Mouse (Mus musculus) left cerebral cortex, adult 18-20 months (tissue): Measurements from ENCODE around the gene Mylk2. TPM values are rescaled to one million over a fixed set of nuclear protein-coding genes. Genes with fewer than 3 reads are reported as not detected.
A peak's percentile ranks its signal among the peaks of the same experiment; 100 is the strongest.

Experiments used
- DNase-seq, 2 experiments: peaks; one replicate each; pipeline ENCODE4 v3.0.0; 2021 to 2022; ENCODE audit warnings: low spot score in 2 of 2, mixed read lengths in 1 of 2
- total RNA-seq, 2 experiments: library from RNA; stranded (reverse); gene quantifications; 2 replicates each; pipeline ENCODE4 v1.2.3; 2021

The Mylk2 gene
- total RNA-seq, 2 experiments from 2014 or later, result not detected

DNA sequence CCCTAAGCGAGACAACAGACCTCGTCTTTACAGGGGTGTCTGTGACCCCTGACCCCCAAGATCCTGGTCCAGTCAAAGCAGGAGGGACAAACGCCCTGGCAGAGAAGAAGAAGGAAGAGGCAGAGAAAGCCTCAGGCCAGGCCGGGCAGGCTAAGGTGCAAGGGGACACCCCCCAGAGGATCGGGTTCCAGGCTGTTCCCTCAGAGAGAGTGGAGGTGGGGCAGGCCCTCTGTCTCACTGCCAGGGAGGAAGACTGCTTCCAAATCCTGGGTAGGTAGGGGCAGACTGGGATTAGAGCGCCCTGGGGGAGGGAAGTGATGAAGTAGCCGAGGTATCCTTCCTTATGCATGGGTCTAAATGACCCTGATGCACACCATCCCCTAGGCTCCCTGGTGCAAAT lies 2.3 kb downstream of the Mylk2 start:
- no peak for DNase-seq

DNA sequence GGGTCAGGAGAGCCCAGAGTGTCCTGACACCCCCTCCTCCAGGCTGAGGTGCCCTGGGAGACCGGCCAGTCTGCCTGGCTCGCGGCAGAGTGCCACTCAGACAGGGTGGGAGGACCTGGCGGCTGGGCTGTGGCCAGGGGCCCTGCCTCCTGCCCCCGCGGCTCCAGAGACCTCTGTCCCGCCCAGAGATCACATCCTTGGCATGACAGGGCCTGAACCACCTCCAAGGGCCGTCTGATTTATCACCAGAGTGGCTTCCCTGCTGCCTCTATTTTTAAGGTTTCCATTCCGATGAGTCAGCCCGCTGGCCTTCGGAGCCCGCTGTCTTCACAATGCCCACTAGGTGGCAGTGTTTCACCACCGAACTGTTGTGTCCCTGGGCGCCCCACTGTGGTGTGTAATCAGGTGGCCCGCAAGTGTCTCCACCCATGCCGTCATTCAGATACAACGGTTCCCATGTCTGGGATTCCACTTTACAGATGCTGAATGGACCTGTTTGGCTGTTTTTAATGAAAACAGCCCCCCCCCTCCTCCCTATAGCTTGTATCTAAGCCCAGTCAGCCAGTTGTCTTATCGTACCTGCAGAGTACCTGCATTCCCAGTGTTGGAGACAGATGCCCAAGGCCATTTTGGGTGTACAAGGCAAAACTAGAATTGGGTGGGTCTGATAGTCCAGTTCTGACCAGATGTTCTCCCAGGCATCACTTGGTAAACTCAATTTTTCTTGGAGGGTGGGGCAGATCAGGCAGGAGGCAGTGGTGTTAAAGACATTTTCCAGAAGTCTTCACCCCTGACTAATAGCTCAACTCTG lies 3.4 kb downstream of the Mylk2 start:
- DNase-seq, result peak; percentile 91 to 92

DNA sequence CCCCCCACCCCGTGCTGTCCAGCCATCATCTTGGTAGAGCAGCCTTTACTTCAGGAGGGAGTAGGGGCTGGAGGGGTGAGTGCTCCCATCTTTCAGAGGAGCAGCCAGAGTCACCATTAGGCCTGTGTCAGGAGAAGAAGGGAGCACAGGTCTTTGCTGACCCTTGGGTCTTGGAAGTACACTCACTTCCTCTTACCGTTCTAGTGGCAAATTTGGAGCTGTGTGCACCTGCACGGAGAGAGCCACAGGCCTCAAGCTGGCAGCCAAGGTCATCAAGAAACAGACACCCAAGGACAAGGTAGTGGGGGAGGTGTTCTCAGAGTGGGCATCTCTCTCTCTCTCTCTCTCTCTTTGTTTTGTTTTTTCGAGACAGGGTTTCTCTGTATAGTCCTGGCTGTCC lies 4.3 kb downstream of the Mylk2 start:
- no peak for DNase-seq

DNA sequence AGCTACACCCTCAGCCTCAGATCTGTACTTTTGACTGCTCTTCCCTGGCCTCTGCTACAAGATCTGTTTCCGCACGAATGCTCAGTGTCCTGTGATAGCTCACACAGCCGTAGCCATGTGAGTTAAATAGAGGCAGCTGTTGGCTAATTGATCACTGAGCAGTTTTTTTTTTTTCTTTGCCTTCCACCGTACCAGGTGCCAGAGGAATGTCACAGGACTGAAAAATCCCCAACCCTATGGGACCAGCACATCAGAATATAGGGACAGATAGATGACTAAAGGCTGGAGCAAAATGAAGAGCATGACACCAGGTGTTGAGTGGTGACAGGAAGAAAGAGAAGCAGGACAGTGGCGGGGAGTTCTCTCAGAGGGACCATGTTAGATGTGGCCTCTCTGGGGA lies 5.0 kb downstream of the Mylk2 start:
- no peak for DNase-seq

DNA sequence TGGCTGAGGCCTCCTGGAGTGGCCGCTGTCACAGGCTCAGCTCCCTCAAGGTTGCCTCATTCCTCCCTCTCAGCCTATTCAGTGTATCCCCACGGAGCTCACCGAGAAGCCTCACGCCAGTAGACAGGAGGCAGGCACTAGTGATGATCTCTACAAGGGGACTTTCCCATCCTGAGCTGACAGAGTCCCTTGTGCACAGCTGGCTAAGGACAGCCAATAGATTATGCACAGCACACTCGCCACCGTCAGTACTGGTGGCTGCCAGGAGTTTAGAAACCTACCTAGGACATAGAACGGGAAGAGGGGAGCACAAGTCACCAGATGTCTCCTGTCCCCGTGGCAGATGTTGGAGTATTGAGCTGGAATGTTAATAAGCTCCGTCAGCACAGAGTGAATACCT lies 6.5 kb downstream of the Mylk2 start:
- no peak for DNase-seq

DNA sequence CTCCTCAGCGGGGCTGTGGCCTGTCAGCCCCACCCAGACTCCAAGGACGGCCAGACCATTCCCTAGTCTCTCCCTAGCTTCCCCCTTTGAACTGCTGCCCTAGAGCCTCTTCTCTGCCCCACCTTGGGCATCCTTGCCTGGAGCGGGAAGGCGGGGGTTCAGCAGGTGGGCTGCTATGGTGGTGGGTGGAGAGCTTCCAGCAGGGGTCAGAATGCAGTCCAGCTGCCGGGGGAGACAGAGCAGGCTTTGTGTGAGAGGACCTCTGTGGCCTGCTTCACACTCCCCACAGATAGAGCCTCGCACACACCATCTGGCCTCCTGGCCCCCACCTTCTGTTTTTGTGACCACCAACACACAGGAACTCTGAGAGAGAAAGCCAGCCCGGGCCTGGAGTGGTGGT lies 11.2 kb downstream of the Mylk2 start:
- no peak for DNase-seq

DNA sequence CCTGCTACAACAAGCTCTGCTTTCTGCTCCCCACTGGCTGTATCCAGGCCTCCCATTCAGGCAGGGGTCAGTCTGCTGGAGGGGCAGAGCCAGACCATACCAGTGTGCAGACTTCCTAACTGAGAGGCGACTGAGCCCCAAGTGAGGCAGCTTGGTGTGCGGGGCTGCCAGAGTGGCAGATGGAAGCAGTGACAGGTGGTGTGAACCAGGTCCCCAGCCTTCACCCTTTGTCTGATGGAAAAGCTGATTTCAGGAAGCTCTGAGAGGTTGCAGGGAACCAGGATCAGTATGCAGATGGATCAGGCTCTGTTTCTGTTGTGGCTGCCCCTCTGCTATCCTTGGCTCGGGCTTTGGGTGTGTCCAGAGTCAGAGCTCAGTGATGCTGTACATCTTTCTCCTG lies 12.5 kb downstream of the Mylk2 start:
- no peak for DNase-seq

DNA sequence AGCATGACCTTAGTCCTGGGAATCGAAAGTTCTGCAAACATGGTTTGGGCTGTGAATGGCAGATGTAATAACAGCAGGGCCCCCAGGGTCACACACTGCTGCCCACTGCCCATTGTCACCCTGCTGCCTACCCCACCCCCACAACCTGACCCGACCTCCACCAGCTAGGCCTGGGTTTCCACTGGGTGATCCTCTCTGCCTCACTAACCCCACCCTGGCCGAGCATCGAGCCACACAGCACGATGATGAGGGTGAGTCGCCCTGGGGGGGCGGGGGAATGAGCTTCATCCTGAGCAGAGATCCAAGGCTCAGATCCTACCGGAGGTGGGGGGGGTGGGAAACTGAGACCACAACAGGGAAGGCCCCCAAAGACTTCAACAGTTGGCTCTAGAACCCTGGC lies 13.0 kb downstream of the Mylk2 start:
- DNase-seq, result no peak

DNA sequence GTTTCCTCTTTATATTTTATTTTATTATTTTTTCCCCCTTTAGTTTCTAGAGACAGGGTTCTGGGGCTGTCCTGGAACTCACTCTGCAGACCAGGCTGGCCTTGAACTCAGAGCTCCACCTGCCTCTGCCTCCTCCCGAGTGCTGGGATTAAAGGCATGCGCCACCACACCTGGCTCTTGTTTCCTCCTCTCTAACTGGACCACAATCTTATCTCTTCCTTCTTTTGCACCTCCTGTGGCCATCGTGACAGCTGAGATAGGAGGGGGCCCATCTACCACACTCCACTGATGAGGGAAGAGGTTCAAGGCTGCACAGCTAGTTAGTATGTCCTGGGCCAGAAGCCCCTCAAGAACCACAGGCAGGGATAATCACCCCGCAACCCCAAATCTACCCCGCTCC lies 13.4 kb downstream of the Mylk2 start:
- no peak for DNase-seq

DNA sequence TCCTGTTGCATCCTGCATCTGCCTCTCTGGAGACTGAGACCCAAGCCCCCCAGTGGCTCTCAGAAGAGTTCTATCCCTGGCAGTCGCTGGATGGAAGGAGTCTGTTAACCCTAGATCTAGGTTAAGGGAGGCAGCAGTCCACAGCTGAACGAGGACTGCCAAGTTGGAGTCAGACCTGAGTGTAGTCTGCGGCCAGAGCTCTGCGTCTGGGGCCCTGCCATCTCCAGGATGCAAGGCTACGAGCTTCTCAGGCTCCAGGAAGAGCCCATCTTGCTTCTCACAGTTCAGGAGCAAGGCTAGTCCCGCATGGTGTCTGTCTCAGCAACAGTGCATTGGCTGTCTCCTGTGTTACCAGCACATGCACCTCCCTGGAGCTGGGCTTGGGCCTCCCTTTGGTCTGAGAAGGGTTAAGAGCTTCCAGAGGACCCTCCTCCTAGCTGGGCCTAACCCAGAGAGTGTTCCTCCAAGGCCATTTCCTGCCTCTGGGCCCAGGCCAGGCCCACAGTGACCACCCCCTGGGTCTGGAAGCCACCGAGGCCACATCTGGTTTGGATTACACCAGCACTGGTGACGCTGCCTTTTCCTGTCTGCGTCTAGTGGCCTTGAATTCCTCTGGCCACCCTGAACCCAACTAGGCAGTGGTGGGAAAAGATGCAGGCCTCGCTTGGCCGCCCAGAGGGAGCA lies 14.2 kb downstream of the Mylk2 start:
- DNase-seq, result no peak

DNA sequence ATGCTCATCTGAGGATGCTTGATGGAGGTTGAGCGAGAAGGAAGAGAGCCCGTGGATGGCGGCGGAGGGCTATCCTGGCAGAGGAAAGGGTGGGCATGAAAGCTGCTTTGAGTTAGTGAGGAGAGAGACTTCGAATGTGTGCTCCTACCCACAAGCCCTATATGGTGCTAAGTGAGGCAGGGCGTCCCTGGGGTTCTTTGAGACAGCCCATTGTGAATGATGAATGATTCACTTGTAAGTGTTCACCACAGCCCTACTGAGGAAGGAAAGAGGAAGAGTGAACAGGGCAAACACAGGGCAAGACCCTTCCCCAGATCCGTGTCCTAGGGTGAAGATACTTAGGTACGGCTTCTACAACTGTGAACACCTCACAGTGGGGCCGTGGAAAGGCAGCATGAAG lies 15.7 kb downstream of the Mylk2 start:
- no peak for DNase-seq

DNA sequence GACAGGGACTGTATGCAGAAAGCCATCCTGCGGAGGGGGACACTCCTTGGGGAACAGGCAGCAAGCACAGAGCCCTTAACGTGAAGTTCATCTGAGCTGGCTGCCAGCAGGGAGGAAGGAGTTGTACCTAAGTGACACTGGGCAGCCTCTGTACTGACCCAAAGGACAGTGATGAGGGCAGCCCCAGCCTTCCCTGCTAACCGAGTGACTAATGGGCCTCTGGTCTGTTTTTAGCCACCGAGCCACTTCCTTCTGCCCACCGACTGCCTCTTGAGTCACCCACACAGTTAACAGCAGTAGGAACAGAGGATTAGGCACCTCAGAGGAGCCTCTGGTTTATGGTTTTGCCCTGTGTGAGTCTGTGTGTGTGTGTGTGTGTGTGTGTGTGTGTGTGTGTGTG lies 16.2 kb downstream of the Mylk2 start:
- no peak for DNase-seq

DNA sequence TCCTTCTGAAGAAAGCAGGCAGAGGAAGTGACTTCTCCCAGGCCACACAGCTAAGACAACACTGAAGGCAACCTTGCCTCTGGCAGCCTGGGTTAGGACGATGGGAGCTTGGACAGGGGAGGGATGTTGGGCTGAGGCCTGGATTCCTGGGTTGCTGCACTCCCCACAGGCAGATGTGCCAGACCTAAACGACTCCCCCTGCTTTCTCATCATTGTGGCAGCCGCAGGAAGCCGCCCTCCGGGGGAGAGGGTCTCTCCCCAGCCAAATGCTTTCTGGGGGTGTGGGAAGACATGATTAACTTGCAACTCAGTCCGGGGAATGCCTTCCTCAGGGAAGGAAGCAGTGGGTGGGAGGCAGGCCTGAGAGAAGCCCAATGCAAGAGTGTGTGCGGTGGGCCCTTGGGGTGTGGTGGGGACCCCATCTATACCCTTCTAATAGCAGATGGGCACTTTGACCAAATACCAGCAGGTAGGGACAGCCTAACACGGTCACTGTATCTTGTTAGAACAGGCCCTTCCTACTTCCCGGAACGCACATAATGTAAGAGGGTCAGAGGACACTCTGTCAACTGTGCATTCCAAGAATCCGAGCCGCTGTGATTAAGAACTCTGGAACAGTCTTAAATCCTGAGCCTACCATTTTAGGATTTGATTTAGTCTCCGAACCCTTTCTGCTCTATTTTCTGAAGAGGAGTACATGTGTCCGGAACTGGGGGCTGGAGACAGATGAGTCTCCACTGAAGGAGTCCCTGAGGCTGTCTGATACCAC lies 17.3 kb downstream of the Mylk2 start:
- DNase-seq, result no peak

DNA sequence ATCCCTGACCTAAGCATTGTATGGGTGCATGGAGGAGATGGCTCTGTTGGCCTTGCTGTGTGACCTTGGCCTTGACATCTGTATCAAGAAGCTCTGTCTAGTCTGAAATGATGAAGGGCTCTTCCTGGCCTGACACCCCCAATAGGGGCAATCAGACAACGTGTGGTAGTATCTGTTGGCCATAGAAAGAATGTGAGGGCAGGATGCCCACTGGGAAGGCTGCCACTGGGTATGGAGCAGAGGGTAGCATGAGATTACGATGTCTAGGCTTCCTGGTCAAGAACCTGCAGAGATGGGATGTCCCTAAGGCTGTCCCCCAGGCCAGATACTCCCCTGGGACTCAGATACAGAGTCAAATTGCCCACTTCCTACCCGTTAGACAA lies 17.8 kb downstream of the Mylk2 start:
- no peak for DNase-seq

DNA sequence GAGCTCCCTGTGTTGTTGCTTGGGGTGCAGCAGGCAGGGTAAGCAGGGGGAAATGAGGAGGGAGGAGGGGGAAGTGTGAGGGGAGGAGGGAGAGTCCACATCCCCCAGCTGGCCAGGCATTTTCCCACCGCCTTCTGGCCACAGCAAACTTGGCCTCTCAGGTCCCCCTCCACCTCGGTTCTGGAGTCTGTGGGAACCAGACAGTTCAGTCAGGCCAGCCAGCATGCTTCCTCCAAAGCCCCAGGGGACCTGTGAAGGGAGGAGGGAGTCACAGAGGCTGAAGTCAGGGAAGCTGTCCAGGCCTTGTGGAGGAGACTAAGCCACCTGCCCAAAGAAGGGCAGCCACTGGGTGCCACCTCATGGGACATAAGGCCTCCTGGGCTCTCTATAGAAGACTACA lies 19.1 kb downstream of the Mylk2 start:
- no peak for DNase-seq

DNA sequence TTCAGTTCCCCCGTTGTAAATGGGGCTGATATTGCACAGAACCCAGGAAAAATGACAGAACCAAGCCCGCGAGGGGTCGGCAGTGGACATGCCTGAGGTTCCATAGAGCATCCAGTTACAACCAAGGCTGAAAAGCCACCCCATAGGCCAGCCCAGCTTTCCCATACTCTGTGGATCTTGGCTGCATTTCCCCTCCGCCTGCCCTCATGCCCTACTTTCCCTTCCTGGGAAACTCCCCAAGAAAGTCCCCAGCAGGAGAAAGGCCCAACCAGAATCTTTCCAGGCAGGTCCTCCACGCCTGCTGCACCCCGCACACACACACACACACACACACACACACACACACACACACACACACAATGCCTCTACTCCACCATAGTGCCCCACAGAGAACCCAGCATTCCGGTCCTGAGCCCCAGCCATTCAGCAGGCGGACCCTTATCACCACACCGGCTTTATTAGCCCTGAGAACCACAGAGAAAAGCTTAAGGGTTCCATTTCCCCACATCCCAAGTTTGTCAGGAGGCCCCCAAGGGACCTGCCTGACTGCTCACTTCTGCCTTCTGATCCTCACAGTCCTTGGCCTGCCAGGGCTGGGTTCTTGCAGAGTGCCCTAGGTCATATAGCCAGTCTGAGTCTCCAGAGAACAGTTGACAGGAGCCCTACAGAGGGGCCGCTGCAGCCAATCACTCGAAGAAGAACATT lies 20.5 kb downstream of the Mylk2 start:
- DNase-seq, result no peak

DNA sequence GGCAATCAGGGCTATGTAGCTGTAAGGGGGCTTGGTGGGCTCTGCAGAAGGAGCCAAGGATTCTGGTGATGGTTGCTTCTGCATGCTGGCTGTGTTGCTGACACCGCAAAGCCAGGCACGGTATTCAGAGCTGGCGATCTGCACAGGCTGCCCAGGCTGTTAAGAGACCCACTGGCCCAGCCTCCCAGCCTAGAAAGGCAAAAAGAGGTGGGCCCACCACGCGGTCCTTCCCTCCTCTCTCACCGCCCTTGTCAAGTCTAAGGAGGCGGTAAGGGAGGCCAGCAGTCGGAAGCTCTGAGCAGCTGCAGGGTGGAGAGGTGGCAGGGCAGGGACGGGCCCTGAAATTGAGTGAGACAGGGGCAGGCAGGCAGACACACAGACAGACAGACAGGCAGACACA lies 21.9 kb downstream of the Mylk2 start, which contains the start of gene Foxs1:
Foxs1 (minus strand) TSS at position 161 of the 400 bp plus-strand sequence.
- DNase-seq, result no peak

DNA sequence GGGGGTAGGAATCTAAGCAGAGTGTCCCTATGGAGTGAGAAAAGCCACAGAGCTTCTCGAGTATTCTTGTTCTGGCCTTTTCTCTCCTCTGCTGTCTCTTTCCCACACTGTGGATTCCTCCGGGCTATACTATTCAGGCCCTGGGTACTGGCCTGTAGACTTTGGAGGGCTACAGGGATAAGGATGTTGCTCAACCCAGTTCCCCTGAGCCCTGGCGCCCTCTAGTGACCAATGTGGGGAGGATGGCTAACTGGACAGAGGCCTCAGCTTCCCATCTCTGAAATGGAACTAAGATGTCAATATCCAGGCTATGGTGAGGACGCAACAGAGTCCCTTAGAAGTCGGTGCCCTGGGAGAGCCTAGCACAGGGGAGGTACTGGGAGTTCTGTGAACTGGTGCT lies 22.5 kb downstream of the Mylk2 start:
- peak; percentile 56 to 62 for DNase-seq

DNA sequence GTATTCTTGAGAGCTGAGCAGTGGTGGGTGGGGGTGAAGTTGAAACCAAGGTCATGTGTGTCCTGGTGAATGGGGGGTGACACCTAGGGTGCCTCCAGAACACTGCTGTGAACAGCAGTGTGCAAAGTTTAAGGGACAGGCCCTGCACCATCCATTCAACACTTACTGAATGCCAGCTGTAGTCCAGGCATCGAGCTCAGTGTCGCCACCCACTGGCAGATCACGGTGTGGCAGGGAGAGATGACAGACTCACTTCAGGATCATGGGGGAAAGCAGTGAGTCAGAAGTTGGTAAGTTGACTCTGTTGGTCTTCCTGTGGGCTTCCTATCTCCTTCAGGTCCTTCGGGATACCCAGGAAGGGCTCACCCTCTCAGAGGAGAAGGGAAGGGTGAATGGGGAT lies 28.7 kb downstream of the Mylk2 start:
- peak in 1 of 2 experiments; percentile 68 for DNase-seq

DNA sequence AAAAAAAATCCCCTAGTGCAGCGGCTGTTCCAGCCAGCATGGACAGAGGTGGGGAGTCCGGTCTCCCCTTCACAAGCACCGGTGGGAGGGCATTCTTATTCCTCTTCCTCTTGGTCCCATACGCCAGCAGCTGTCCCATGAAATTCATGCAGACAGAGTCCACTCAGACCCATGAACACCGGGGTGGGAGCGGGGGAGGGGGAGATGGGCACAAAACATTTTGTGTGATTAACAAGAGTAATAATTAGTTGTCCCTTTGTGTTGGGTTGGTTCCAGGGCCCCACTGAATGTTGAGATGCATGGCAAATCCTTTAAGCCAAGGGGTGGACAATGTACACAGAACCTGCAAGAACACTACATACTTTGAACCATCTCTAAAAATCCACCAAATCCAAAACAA lies 30.0 kb downstream of the Mylk2 start:
- DNase-seq, result no peak

DNA sequence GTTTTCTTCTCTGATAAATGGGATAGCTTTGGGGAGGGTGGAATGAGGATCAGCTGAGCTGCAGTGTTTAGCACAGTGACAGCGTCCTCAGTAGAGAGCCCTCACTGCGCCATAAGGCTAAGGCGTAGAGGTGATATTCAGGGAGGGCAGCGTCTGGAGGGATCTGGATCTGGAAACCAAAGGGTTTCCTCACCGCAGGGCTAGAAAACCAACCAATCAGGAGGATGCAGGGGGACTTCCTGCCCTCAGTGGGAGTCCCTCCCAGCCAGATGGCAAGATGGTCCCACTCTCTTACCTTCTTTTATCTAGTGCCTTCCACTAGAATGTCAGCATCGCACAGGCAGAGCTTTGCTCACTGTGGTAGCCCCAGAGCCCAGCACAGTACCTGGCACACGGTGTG lies 30.6 kb downstream of the Mylk2 start:
- no peak for DNase-seq
